Mouse (Mus musculus) common myeloid progenitor, adult 5-6 weeks (primary cell): ENCODE measurements around the gene Sepsecs. TPM values are rescaled to one million over a fixed set of nuclear protein-coding genes. Genes with fewer than 3 reads are reported as not detected.
A peak's percentile ranks its signal among the peaks of the same experiment; 100 is the strongest.

Source experiments
- ATAC-seq: replicated peaks from 2 replicates; pipeline ENCODE4 v1.8.0; 2016; ENCODE audit warnings: low read depth, mild to moderate bottlenecking, moderate TSS enrichment, inconsistent platforms; ENCODE audit not compliant: poor library complexity, severe bottlenecking
- total RNA-seq: library from RNA; stranded (forward); fragments of 200-1000, 187-1606 nt; gene quantifications from 2 replicates; pipeline ENCODE4 v1.2.3, GENCODE M21; 2017

Gene Sepsecs
- total RNA-seq, 1 experiment from 2014 or later: 18.9 TPM

DNA sequence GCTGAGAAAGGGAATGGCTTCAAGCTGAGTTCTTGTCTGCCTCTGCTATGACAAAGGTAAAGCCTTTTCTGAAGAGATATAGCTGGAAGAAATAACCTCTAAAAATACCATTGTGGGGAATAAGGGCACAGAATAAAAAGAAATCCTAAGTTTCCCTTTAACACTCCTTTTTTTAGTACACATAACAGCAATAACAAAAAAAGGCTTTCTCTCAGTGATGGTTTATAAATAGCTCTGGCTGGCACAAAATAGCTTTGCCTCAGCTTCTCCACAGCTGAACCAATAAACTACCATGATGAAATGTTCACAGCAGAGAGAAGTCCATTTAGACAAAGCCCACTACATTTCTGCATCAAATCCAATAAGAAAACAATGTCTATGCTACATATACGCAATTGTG is 17.4 kb downstream of the Sepsecs start:
- no peak for ATAC-seq

DNA sequence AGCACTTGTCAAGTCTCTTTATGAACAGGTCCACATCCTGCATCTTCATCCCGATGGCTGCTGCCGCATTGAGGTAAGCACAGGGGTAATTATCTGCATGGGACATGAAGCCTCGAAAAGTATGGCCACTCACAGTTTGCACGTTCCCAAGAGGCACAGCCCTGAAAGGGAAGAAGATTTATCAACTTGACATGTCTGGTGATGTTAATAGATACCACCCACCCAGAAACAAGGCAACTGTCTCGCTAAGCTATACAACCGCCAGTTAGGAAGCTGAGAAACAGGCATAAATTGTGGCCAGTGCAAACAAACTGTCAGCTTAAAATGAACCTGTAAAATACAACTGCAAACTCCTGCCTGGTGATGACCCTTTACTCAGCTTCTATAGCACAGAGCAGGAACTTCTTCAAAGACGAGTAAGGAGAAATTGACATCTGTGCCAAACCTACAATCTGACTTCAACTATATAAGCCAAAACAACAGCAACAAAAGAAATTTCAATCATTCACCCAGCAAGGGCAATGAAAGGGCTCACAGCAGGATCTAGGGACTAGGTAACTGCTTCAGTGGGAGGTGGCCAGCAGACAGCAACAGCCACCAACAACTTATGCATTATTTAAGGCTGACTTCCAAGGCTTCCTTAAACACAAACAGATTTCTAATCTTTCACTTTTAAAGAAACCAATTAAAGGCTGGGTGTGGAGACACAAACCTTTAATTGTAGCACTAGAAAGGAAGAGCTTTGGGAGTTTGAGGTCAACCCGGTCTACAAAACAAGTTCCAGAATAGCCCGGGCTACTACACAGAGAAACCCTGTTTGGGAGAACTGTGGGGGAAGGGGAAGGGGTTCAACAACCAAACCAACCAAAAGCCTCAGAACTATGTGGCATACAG is 25.3 kb downstream of the Sepsecs start:
- ATAC-seq: no peak

DNA sequence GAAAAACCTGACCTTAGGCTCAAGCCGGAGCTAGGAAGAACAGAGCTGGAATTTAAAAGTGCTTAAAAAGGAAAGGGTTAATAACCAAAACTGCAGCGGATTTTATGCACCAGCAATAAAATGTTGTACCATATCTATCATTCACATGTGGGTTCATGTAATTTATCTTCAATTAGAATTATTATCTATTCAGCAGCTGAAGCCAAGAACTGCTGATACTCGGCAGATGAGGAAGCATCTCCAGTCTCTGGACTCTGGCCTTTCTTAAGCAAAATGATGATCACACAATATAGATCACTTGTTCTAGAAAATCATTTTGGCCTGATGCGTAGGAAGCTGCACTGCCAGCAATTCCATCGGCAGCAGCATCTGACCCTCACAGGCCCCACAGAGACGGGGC is 27.8 kb downstream of the Sepsecs start:
- no peak for ATAC-seq

DNA sequence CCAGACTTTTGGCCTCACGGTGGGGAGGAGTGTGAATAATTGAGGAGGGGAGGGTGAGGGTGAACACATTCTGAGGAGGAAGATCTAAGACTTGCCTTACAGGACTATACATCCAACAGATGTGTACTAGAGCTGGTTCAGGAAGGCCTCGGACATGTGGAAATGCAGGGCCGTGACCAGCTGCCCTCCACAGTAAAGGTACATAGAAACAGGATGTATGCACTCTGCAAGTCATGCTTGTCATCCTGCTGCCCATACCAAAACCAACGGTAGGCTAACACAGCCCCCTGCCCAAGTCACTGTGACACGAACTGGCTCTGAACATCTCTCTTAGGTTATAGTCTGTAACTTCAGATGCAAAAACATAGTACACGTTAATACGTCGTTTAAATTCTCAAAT is 30.6 kb downstream of the Sepsecs start:
- no peak for ATAC-seq

DNA sequence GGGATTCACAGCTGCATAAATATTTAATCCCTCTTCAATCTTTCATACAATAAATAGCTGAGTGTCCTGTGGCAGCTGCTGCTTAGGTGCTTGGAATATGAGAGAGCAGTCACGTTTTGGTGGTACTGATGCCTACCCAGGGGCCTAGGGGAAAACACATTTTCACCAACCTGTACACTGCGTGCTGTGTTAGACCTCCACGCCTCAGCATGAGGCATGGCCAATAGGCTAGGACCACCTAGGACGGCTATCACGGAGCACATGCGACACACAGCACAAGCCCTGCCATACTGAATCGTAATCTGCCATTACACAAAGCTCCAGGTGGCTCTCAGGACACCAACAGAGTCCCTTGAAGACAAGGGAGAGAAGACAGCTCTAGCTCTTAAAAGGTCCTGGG is 31.5 kb downstream of the Sepsecs start:
- no peak for ATAC-seq

DNA sequence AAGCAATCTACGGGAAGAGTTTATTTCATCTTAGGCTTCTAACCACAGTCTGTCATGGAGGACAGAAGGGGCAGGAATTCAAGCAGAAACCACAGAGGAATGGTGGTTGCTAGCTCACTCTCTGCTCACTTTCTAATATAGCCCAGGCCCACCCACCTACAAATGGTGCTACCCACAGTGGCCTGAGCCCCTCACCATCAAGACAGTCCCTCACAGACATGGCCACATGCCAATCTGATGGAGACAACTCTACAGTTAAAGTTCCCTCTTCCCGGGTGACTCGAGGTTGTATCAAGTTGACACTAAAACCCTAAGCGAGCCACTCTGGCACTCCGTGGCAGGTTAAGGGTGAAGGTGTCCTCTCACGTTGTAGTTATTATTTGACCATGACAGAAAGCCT is 32.6 kb downstream of the Sepsecs start:
- ATAC-seq: no peak

DNA sequence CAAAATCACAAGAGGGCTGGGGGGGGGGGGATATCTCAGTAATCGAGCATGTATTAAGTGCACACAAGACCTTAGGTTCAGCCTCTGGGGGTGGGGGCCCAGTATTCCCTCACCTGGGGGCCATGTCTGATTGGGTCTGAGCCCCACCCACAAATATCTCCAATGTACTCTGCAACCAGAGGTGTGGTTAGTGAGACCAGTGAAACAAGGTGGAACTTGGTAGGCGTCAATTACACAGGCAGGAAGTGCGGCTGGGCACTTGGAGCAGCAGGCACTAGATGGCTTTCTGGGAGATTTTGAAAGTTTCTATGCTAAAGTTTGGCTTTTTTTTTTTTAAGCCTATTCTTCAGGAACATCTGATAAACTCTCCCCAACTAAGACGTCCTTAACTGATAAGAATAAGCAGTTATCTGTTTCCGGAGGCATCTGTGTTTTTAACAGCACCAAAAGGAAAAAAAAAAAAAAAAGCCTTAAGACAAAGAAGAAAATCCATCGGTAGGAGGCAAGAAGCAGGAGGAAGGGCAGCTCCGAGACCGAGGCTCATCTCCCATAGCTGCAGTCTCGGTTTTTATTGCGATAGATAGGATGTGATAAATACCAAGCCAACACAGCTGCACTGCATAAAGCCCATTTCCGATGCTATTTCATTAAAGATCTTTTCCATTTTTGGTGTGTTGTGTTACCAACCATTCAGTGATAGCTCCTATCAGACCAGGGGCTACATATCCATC is 33.3 kb downstream of the Sepsecs start:
- no peak for ATAC-seq

DNA sequence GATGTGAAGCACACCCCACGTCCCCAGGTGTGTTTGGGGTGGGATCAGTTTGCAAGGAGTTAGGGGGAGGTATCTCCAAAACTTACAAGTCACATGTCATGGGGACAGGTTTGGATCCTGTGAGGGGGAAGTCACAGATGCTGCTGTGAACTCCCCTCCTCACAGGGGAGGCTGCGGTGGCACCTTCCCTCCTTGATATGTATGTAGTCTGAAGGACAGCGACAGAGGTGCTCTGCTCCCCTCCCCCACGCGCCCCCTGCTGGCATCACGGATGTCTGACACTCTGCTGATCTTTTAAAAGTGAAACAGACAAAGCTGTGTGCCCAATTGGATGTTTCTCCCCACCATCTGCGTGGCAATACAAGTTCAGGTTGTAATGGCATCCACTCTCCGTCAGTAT is 35.5 kb downstream of the Sepsecs start:
- peak; percentile 79 for ATAC-seq

DNA sequence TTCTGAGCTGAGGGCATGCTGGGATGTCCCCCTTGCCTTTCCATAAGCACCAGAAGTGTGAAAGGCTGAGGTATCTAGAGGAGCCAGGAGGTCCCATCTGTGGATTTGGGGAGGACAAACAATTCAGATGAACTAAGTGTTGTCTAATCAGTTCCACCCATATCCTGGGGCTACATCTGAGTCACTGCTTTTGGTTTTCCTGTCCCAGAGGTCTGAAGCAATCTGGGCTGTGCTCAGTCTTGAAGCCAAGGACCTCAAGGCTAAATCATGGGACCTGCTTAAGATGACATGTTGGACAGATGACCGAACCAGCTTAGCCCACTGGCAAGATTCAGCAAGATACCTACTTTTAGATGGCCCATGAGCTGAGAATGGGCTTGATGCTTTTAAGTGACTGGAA is 39.0 kb downstream of the Sepsecs start:
- ATAC-seq: no peak

DNA sequence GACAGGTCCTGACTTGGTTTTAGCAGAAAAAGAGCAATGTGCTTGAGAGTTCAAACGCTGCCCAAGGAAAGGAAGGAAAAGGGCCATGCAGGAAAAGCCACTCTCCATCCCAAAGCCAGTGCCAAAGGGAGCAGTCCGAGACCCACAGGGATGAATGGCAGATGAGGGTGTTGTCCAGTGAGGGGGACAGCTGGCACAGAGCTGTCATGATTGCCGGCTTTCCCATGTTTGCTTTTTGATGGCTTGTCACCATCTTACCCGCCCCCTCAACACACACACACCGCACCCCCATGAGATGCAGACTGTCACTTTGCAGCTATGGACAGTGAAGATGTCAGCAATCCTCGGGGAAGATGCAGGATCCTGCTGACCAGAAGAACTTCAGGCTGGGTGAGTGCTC is 40.3 kb downstream of the Sepsecs start:
- no peak for ATAC-seq

DNA sequence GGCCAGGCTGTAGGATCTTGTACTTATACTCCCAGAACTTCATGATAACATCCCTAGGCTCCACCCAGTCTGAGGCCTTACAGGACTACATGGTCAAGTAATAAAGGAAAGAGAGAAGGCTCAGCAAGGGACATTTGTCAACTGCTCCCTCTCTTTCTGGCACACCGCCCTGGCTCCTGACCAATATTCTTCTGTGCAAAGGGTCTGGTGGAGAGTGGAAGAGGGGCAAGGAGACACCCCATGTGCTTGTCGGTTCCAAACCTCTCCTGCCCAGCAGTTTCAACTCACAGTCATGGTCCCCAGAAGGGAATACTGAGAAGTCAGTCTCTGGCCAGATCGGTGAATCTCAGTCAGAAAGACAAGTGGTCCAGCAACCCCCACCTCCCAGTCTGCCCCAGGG is 40.7 kb downstream of the Sepsecs start:
- ATAC-seq: no peak

DNA sequence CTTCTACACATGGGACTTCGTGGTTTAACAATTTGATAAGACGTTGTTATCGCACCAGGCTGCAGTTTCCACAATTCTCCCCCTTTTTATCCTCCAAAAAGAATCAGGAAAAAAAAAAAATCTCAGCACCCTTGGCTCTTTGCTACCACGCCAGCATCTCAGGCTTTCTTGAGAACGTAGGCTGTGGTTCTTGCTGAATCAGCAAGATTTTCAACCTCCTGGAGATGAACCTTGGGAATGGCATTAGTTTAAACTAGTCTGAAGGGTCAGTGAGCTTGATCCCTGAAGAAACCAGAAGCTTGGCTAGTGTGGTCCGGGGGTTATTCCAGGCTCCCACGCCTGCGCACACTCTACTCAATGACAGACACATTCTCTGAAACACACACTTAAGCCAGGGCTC is 41.8 kb downstream of the Sepsecs start:
- ATAC-seq: no peak

DNA sequence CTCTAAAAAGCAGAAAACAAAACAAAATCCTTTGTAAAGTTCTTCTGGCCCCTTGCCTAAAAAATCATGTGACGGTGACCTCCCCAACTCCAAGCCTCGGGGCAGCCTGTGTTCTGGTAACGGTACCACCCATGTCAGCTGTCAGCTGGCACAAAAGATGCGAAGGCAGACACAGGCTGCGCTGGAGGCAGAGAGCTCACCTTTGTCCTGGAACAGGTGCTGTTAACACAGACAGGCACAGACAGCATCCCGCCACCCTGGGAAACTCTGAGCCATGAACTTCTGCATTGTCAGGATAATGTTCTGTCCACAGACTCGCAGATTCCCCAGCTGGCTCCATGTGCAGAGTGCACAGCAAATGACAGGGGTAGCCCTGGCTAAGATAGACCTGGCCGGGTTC is 43.4 kb downstream of the Sepsecs start:
- ATAC-seq: no peak

DNA sequence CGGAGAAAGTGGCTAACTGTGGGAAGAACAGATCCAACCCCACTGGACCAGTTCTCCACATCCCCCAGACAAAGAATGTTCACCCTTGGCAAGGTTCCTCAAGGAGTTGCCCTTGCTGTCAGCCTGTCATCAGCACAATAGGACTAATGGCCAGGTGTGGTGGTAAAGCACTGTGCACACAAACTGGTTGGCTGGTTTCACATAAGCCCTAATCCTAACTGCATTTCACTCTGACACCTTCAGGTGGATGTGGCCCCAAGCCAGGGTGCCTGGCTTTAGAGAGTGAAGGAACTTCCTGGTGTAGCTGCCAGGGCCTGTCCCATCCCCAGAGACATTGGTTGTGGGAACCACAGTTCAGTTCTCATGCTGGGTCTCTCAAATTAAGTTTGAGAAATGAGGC is 44.6 kb downstream of the Sepsecs start:
- ATAC-seq: no peak

DNA sequence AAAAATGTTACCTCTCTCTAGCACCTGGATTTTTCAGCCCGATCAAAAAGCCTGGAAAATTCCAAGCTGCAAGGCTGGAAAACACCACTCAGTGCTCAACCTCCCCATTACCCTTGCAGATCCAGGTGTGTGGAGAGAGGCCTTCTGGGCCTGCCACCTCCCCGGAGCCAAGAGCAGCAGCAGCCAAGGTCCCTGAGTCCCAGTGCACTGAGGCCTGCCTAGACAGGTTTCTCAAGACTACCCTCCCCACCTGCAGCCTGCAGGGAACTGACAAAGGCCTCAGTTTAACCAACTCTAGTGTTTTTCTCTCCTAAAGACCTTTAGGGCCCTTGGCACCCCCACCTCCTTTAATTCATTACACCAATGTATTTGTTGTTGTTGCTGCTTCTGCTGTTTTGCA is 46.4 kb downstream of the Sepsecs start:
- no peak for ATAC-seq

DNA sequence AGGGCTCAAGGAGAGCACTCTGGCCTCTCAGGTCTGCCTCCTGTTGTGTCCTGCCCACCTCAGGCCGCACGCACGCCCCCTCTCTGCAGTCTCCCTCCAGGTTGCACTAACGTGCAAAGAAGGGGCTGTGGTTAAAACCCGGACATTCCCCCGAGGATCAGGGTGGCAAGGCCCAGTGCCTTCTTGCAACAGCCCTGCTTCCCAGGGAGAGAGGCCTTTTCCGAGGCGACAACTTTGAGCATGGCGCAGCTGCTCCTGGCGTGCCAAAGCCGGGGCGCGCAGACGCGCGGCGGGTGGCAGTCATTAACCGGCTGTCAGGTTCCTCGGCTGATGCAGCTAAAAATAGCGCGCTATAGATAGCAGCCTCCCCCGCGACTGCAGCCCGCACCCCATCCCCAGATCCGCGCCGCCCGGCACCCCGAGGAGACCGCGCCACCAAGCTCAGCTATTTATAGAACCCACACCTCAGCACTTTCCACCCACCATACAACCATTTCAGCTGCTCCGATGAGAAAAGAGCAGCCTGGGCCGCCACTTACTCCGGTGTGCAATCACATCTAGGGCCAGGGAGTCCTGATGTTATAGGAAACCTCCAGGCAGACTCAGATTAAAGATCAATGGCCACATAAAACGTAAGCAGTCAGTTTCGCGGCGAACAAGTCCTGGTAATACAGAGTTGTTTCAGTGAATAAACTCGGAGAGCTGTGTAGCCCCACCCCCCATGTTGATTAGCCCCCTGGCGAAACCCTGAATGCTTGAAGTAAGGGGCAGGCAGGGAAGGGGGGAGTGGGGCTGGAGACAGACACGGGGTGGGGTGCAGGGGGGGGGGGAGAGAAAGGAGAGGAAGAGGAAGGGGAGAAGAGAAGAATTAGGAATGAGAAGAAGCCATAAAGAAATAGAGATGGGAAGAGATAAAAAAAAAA is 50.9 kb downstream of the Sepsecs start:
- peak; percentile 79 for ATAC-seq

DNA sequence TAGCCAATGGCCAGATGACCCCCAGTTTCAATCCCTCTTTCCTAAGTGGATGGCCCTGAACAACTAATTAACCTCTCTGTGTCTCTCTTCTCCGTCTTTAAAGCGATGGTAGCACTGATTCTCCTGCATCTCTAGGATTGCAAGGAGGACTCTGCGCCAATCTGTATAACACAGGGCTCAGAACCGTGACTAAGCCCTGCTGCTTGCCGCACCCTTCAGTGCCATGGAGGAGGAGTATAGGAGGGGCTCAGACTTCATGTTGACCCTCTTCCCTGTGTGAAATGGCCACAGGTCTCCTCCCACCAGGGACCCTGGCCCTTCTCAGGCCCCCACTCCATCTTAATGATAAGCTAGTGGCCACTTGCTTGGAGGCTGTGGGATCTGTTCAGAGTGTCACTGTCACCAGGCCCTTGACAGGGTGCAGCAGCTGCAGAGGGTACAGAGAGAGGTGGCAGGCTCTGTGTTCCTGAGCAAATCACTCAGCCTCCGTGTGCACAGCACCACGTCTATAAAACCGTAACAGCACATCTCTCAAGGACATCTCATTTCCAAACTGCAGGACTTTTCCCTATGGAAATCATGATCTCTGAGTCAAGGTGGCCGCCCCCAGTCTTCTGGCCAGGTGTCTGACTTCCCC is 51.7 kb downstream of the Sepsecs start:
- no peak for ATAC-seq

DNA sequence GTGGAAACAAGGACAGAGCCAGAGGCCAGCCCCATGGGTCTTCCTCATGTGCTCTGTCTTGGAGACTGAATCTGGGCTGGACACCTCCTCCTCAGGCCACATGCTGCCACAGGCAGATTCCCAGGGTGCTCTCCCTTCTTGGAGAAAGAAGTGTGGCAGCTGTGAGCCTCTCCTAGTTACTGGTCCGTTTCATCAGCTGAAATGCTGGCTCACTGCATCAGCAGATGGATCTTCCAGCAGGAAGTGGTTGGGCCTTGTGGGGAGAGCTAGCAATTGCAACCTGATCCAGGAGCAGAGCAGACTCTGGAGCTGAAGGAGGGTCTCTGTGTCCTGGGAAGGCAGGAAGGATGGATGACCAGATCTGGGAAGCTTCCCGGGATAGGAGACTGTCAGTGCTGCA is 53.0 kb downstream of the Sepsecs start:
- peak; percentile 69 for ATAC-seq

DNA sequence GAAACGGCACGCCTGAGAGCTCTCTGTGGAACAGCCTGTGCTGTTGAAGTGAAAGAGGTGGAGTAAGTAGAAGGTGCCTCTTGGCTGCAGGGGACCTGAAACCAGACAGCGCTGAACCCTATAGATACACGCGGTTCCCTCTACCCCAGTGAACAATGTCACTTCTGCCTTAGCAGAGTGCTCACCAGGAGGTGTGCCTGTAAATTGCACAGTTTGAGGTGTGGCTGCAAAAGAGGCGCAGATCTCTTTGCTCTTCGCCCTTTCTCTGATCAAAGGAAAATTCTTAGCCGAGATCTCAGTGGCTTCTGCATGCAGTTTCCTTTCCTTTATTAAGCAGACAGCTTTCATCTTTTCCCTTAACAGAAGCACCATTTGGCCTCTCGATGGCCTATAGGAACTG is 54.1 kb downstream of the Sepsecs start:
- no peak for ATAC-seq

DNA sequence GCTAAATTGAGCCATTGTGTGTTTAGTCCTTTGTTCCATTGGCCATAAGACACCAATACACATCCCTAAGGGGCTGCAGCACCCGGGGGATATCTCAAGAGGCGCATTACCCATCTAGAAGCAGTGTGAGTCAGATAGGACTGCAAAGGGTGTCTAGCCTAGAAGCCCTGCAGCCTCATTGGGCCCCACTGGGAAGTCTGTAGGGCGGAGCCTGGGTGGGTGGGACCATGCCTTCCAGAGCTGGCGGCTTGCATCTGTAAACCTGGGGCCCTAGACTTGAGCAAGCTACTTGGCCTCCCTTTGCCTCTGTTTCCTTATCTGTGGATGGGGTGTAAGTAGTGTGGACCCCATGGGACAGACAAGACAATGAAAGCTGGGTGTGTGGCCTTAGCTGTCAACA is 54.8 kb downstream of the Sepsecs start:
- no peak for ATAC-seq
